Mouse (Mus musculus): Measurements from ENCODE around the gene Acap1. TPM values are rescaled to one million over a fixed set of nuclear protein-coding genes. Genes with fewer than 3 reads are reported as not detected.

The Acap1 gene
- polyA plus RNA-seq, 1 experiment from 2014 or later = 1.3 TPM

DNA sequence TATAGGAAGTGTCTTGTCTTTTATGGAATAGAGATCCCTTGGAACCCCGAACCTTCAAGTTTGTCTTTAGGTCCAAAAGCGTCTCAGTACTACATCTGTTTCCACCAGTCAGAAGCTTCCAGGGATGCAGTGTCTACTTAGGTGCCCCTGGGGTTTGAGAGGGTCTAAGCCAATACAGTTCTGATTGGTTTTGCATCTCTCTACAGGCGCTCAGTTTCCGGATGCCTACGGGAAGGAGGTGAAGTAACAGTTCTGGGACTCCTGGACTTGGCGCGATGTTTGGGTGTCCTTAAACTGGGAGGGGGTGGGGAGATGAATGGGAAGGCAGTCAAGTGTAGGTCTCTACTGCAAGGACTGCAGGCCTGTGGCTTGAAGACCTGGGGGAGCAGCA is 56.6 kb downstream of the Acap1 start:
- no peak for ATAC-seq (ENCODE audit: insufficient number of reproducible peaks, insufficient read depth, low FRiP score, low TSS enrichment)

DNA sequence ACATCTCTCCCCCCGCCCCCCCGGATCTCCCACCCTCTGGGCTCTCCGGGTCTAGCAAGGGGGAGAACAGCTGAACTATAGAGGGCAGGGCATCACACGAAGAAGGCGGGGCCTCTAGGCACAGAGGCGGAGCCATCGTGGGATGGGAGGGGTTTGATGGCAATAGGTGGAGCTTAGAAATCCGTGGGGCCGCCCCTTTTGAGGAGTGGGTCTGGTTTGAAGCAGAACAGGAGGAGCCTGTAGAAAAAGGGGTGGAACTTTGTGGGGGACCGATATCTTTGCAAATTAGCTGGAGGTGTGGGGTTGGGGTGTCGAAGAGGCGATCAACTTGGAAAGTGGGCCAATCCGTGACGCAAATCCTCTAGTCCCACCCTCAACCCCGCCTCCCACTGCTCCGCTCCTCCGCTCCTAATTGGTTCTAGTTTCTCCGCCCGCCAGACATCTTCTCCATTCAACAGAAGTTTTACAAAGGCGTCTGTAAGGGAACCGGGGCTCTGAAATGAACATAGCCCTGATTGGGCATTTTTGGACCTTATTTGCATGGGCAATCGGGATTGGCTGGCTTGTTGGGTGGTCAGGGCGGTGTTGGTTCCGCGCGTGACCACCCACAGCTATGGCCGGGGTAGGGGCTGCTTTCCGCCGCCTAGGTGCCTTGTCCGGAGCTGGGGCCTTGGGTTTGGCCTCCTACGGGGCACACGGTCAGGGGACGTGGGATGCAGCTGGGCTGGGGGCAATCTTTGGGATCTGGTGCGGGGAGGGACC is 57.2 kb downstream of the Acap1 start, which contains the start of gene Tmem256:
Gene Tmem256, plus strand, starts transcription at position 563 of the 762 bp plus-strand sequence.
- Histone ChIP-seq H3K4me1 (peaks cover 37% of the 10 kb centered on the region), H3K4me3 (peak within 1 kb of the TSS; percentile 79), H3K36me3 (0 out of 2 replicates have a peak, but pooled peaks cover 8% of the 10 kb centered on the region), H3K9me3 (no peaks in the 10 kb centered on the region), H3K27ac (peak within 1 kb of the TSS; percentile 92), H3K9ac (peak within 1 kb of the TSS; percentile 87), H3K27me3 (no peaks in the 10 kb centered on the region), H3K4me2 (replicated peaks) (peak within 1 kb of the TSS; percentile 97)
- ATAC-seq (ENCODE audit: insufficient number of reproducible peaks, insufficient read depth, low FRiP score, low TSS enrichment) = peak; percentile 85
- under 1% methylated on average over 34 of the region's 34 CpGs for WGBS

More for the DNA sequence above, 56.6 kb downstream of the Acap1 start:
- WGBS = 3% methylated on average over 7 of the region's 7 CpGs
- Histone ChIP-seq H3K27me3 (no peaks in the 10 kb centered on the region), H3K4me1 (peaks cover 34% of the 10 kb centered on the region), H3K9ac (peak overlapping the region; percentile 57; the same call in 1 of the 2 replicates), H3K4me3 (peak overlapping the region; percentile 79), H3K9me3 (no peaks in the 10 kb centered on the region), H3K27ac (peak overlapping the region; percentile 85), H3K36me3 (0 out of 2 replicates have a peak, but pooled peaks cover 2% of the 10 kb centered on the region), H3K4me2 (replicated peaks) (peak overlapping the region; percentile 97)

DNA sequence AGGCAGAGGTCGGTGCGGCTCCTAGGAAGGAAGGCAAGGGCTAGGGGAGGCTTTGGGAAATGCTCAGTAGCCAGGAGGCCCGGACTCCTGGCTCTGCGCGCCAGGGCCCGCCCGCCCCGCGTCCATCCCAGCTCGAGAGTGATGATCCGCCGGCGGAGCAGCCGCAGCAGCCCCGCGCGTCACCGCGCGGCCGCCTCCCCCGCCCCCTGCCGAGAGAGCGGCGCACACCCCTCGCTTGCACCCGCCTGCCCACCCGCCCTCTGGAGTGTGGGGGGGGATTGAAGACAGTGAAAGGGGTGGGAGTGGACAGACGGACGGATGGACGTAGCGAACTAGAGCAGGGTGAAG is 57.8 kb downstream of the Acap1 start, which contains the start of gene Nlgn2:
Gene Nlgn2, minus strand, starts transcription at position 181 of the 348 bp plus-strand sequence.
- ATAC-seq (ENCODE audit: insufficient number of reproducible peaks, insufficient read depth, low FRiP score, low TSS enrichment) = no peak
- H3K9me3 ChIP-seq = no peaks in the 10 kb centered on the region
- H3K4me2 ChIP-seq (replicated peaks) = peak within 1 kb of the TSS; percentile 97
- no peaks in the 10 kb centered on the region for H3K27me3 ChIP-seq
- WGBS = under 1% methylated on average over 29 of the region's 32 CpGs
- peak within 1 kb of the TSS; percentile 87 for H3K9ac ChIP-seq
- peak within 1 kb of the TSS; percentile 92 for H3K27ac ChIP-seq
- H3K36me3 ChIP-seq = peaks cover 14% of the 10 kb centered on the region
- peaks cover 37% of the 10 kb centered on the region for H3K4me1 ChIP-seq
- peak within 1 kb of the TSS; percentile 79 for H3K4me3 ChIP-seq

DNA sequence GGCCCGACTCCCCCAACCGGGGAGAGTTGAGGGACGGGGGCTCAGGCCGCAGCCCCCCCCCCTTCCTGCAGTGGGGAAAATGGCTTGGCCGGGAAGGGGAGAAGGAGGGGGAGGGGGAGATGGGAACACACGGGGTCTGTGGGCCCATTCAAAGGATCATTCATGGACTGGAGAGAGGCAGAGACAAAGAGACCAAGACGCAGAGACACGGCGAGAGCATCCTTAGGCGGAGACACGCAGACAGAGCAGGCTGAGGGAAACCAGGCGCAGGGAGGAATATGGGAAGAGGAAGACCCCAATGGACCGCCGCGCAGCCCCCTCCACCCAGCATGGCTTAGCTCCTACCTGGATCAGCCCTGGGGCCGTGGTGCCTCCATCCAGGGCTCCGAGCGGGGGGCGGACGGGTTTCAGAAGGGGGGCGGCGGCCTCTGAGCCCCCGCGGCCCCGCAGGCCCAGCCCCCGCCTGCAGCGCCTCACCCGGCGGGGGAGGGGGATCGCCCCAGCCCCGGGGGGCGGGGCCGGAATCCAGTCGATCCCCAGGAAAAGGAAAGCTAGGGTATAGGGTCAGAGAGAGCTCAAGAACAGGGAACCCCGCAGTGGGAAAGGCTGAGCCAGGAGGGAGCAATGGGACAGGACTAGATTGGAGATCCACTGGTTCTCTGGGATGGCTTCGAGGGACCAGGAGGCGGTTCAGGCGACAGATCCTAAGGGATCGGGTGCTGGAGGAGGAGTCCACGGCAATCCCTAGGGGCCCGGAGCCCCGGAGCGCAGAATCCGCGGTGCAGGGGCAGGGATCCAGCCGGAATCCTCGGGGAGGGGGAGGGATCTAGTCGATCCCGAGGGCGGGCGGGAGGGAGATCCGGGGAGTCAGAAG is 58.4 kb downstream of the Acap1 start:
- Histone ChIP-seq H3K4me2 (replicated peaks) (peak overlapping the region; percentile 97), H3K9me3 (no peaks in the 10 kb centered on the region), H3K36me3 (peaks cover 20% of the 10 kb centered on the region), H3K27me3 (no peaks in the 10 kb centered on the region), H3K4me1 (peaks cover 37% of the 10 kb centered on the region), H3K4me3 (peak overlapping the region; percentile 79), H3K9ac (peak overlapping the region; percentile 87), H3K27ac (peak overlapping the region; percentile 92)
- ATAC-seq (ENCODE audit: insufficient number of reproducible peaks, insufficient read depth, low FRiP score, low TSS enrichment) = no peak; the same call in 1 of the 2 replicates
- WGBS = under 1% methylated on average over 48 of the region's 52 CpGs

DNA sequence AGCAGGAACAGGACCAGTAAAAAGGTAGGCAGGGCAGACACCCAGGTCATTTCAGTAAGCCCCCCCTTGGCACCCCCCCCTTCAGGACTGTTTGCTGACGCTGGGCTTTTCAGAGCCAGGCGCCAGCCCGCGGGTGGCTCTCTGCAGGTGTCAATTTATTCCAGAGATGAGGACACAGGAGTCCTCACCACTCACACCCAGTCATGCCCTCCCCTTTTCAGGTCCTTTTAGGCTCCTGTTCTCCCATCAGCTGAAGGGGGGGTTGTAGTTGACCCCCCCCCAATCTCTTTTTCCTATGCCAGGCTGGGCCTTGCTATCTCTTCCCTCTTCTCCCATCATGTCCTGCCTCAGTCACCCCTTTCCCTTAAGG is 59.4 kb downstream of the Acap1 start:
- Histone ChIP-seq H3K9ac (peak overlapping the region; percentile 87; the same call in 1 of the 2 replicates), H3K27me3 (no peaks in the 10 kb centered on the region), H3K27ac (peak overlapping the region; percentile 92), H3K4me1 (peaks cover 37% of the 10 kb centered on the region), H3K4me3 (peak overlapping the region; percentile 79), H3K36me3 (peaks cover 25% of the 10 kb centered on the region), H3K9me3 (no peaks in the 10 kb centered on the region), H3K4me2 (replicated peaks) (peak overlapping the region; percentile 97)
- 3% methylated on average over 4 of the region's 4 CpGs for WGBS
- ATAC-seq (ENCODE audit: insufficient number of reproducible peaks, insufficient read depth, low FRiP score, low TSS enrichment) = no peak

DNA sequence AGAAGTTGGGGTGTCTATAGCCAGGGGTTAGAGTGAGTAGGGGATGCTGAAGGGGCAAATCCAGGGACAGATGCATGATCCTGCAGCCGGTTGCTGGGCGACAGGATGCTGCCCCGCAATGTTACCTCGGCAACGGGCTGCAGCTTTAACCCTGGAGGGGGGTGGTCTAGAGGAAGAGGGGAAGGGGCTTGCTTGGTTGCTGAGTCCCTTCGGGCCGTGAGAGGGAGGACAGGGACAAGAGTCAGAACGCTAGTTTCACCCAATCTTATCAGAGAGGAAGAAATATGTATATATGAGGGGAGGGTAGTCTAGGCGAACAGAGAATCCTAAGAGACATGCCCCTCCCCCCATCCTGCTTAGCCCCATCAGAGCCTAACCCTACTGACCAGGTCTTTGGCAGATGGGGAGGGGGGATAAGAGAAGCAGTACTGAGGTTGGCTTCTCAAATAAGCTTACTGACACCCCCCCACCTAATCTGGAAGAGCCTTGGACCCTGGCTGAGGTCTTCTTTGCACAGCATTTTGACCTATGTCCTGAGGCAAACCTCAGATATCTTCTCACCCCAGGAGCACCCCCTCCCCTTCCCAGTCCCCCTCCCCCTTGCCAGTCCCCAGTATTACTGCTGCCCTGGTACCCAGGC is 59.9 kb downstream of the Acap1 start:
- Histone ChIP-seq H3K4me2 (replicated peaks) (peak overlapping the region; percentile 97), H3K4me3 (peak overlapping the region; percentile 79), H3K36me3 (peaks cover 26% of the 10 kb centered on the region), H3K9ac (peak overlapping the region; percentile 87; the same call in 1 of the 2 replicates), H3K27ac (no peak overlapping the region; the same call in 1 of the 2 replicates), H3K9me3 (no peaks in the 10 kb centered on the region), H3K27me3 (no peaks in the 10 kb centered on the region), H3K4me1 (peaks cover 37% of the 10 kb centered on the region)
- 5% methylated on average over 9 of the region's 9 CpGs for WGBS
- no peak for ATAC-seq (ENCODE audit: insufficient number of reproducible peaks, insufficient read depth, low FRiP score, low TSS enrichment)

DNA sequence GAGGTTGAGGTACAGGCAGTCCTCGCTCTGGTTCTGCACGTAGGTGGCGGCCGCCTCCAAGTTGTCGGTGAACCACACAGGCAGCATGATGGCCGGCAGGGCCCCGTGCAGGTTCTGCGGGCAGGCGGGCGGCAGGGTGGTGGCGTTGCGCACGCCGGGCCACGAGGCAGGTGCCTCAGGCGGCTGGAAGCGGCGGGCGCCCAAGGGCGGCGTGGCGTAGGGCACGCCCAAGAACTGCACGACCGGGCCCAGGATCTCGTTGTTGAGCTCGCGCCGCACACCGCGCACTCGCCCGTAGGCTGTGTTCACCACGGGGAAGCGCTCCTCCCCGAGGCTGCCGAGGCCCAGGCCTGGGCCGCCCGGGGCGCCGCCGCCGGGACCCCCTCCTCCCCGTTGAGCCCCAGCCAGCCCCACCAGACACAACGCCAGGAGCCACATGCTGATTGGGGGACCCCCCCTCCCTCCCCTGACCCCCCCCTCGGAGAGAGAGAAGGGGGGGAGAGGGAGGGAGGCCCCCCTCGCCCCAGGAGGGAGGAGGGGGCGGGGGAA is 61.3 kb downstream of the Acap1 start:
- peak overlapping the region; percentile 72 for H3K27ac ChIP-seq
- H3K9ac ChIP-seq = peak overlapping the region; percentile 77
- H3K4me1 ChIP-seq = peaks cover 34% of the 10 kb centered on the region
- peak overlapping the region; percentile 79 for H3K4me3 ChIP-seq
- H3K36me3 ChIP-seq = peaks cover 33% of the 10 kb centered on the region
- no peaks in the 10 kb centered on the region for H3K27me3 ChIP-seq
- peak overlapping the region; percentile 97 for H3K4me2 ChIP-seq (replicated peaks)
- no peak for ATAC-seq (ENCODE audit: insufficient number of reproducible peaks, insufficient read depth, low FRiP score, low TSS enrichment)
- no peaks in the 10 kb centered on the region for H3K9me3 ChIP-seq
- WGBS = 11% methylated on average over 44 of the region's 48 CpGs

DNA sequence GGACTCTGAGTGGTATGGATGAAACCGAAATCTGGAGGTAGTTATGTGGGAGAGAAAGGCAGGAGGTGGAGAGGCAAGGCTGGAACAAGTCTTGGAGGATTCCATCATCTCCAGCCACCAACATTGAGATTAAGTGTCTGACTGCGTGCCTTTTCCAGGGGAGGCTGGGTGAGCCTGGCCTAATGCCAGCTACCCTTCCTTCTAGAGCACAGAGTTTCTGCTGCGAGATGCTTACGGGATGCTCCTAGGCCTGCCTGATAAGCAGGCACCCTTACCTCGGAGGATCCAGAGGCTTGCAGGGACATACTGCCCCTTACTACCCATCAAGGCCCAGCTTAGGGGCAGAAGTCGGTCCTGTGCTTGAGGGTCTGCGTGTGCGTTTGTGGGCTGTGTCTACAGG is 61.8 kb downstream of the Acap1 start:
- H3K4me1 ChIP-seq = peaks cover 35% of the 10 kb centered on the region
- H3K9me3 ChIP-seq = no peaks in the 10 kb centered on the region
- peak overlapping the region; percentile 77; the same call in 1 of the 2 replicates for H3K9ac ChIP-seq
- H3K36me3 ChIP-seq = peaks cover 38% of the 10 kb centered on the region
- 60% methylated on average over 8 of the region's 8 CpGs for WGBS
- no peak overlapping the region for H3K27ac ChIP-seq
- no peaks in the 10 kb centered on the region for H3K27me3 ChIP-seq
- H3K4me3 ChIP-seq = peak overlapping the region; percentile 79
- no peak for ATAC-seq (ENCODE audit: insufficient number of reproducible peaks, insufficient read depth, low FRiP score, low TSS enrichment)
- H3K4me2 ChIP-seq (replicated peaks) = peak overlapping the region; percentile 97

Small RNA genes within 50 kb of the gene (microRNA-seq; reads per million reads assigned to microRNA genes)
- not detected for gene Mir6924

Other genes starting within 250 kb of the Acap1 start
- gene Sox15, start 240.2 kb downstream of the Acap1 start, polyA plus RNA-seq (2016; fragmentation: Nextera tagmentation; extraction: Ambion mirVana) = 0.36 TPM in 1 of 2 replicates, not detected in the other
- gene Mpdu1, start 232.9 kb downstream of the Acap1 start, polyA plus RNA-seq (2016; fragmentation: Nextera tagmentation; extraction: Ambion mirVana) = 63.3 and 67.9 TPM in 2 replicates
- 8.0 and 8.5 TPM in 2 replicates for gene Cd68, start 229.4 kb downstream of the Acap1 start, polyA plus RNA-seq (2016; fragmentation: Nextera tagmentation; extraction: Ambion mirVana)
- 561 and 632 TPM in 2 replicates for gene Eif4a1, start 223.1 kb downstream of the Acap1 start, polyA plus RNA-seq (2016; fragmentation: Nextera tagmentation; extraction: Ambion mirVana)
- gene Senp3, start 213.5 kb downstream of the Acap1 start, polyA plus RNA-seq (2016; fragmentation: Nextera tagmentation; extraction: Ambion mirVana) = 134 and 147 TPM in 2 replicates
- gene Tnfsf13, start 209.8 kb downstream of the Acap1 start, polyA plus RNA-seq (2016; fragmentation: Nextera tagmentation; extraction: Ambion mirVana) = 0.50 TPM in 2 replicates
- gene Tnfsf12, start 199.7 kb downstream of the Acap1 start, polyA plus RNA-seq (2016; fragmentation: Nextera tagmentation; extraction: Ambion mirVana) = 3.1 and 3.9 TPM in 2 replicates
- gene Tnfsfm13, start 199.4 kb downstream of the Acap1 start, polyA plus RNA-seq (2016; fragmentation: Nextera tagmentation; extraction: Ambion mirVana) = 2.5 and 3.5 TPM in 2 replicates
- 27.9 and 32.7 TPM in 2 replicates for gene Polr2a, start 136.9 kb downstream of the Acap1 start, polyA plus RNA-seq (2016; fragmentation: Nextera tagmentation; extraction: Ambion mirVana)
- gene Slc35g3, start 133.6 kb downstream of the Acap1 start, polyA plus RNA-seq (2016; fragmentation: Nextera tagmentation; extraction: Ambion mirVana) = not detected in 2 replicates
- 2.1 and 2.4 TPM in 2 replicates for gene Zbtb4, start 129.6 kb downstream of the Acap1 start, polyA plus RNA-seq (2016; fragmentation: Nextera tagmentation; extraction: Ambion mirVana)
- gene Chrnb1, start 99.6 kb downstream of the Acap1 start, polyA plus RNA-seq (2016; fragmentation: Nextera tagmentation; extraction: Ambion mirVana) = 11.1 and 11.9 TPM in 2 replicates
- 1.7 and 2.2 TPM in 2 replicates for gene Fgf11, start 93.7 kb downstream of the Acap1 start, polyA plus RNA-seq (2016; fragmentation: Nextera tagmentation; extraction: Ambion mirVana)
- 2.9 and 3.0 TPM in 2 replicates for gene Tmem102, start 89.9 kb downstream of the Acap1 start, polyA plus RNA-seq (2016; fragmentation: Nextera tagmentation; extraction: Ambion mirVana)
- gene Gm39566, start 80.2 kb downstream of the Acap1 start, polyA plus RNA-seq (2016; fragmentation: Nextera tagmentation; extraction: Ambion mirVana) = not detected in 2 replicates
- not detected in 2 replicates for gene Spem2, start 77.1 kb downstream of the Acap1 start, polyA plus RNA-seq (2016; fragmentation: Nextera tagmentation; extraction: Ambion mirVana)
- gene Spem1, start 73.4 kb downstream of the Acap1 start, polyA plus RNA-seq (2016; fragmentation: Nextera tagmentation; extraction: Ambion mirVana) = 0.29 and 0.58 TPM in 2 replicates
- 13.0 and 13.1 TPM in 2 replicates for gene Nlgn2, start 57.8 kb downstream of the Acap1 start, polyA plus RNA-seq (2016; fragmentation: Nextera tagmentation; extraction: Ambion mirVana)
- 351 and 399 TPM in 2 replicates for gene Tmem256, start 57.0 kb downstream of the Acap1 start, polyA plus RNA-seq (2016; fragmentation: Nextera tagmentation; extraction: Ambion mirVana)
- 122 and 127 TPM in 2 replicates for gene Plscr3, start 49.2 kb downstream of the Acap1 start, polyA plus RNA-seq (2016; fragmentation: Nextera tagmentation; extraction: Ambion mirVana)
- 2.4 and 2.5 TPM in 2 replicates for gene Tnk1, start 36.8 kb downstream of the Acap1 start, polyA plus RNA-seq (2016; fragmentation: Nextera tagmentation; extraction: Ambion mirVana)
- gene Tmem95, start 17.5 kb downstream of the Acap1 start, polyA plus RNA-seq (2016; fragmentation: Nextera tagmentation; extraction: Ambion mirVana) = not detected in 2 replicates
- gene Kctd11, start 14.1 kb downstream of the Acap1 start, polyA plus RNA-seq (2016; fragmentation: Nextera tagmentation; extraction: Ambion mirVana) = 2.9 and 3.0 TPM in 2 replicates
- gene 2810408A11Rik, start 5.4 kb upstream of the Acap1 start, polyA plus RNA-seq (2016; fragmentation: Nextera tagmentation; extraction: Ambion mirVana) = 21.4 and 23.6 TPM in 2 replicates
- 14.2 and 15.9 TPM in 2 replicates for gene Neurl4, start 5.5 kb upstream of the Acap1 start, polyA plus RNA-seq (2016; fragmentation: Nextera tagmentation; extraction: Ambion mirVana)
- 84.8 and 92.0 TPM in 2 replicates for gene Gps2, start 18.3 kb upstream of the Acap1 start, polyA plus RNA-seq (2016; fragmentation: Nextera tagmentation; extraction: Ambion mirVana)
- 1,661 and 1,669 TPM in 2 replicates for gene Eif5a, start 26.4 kb upstream of the Acap1 start, polyA plus RNA-seq (2016; fragmentation: Nextera tagmentation; extraction: Ambion mirVana)
- 10.7 and 11.4 TPM in 2 replicates for gene Ybx2, start 40.3 kb upstream of the Acap1 start, polyA plus RNA-seq (2016; fragmentation: Nextera tagmentation; extraction: Ambion mirVana)
- 34.2 and 36.1 TPM in 2 replicates for gene Slc2a4, start 52.6 kb upstream of the Acap1 start, polyA plus RNA-seq (2016; fragmentation: Nextera tagmentation; extraction: Ambion mirVana)
- gene Cldn7, start 69.2 kb upstream of the Acap1 start, polyA plus RNA-seq (2016; fragmentation: Nextera tagmentation; extraction: Ambion mirVana) = 29.6 and 32.2 TPM in 2 replicates
- gene Ctdnep1, start 85.6 kb upstream of the Acap1 start, polyA plus RNA-seq (2016; fragmentation: Nextera tagmentation; extraction: Ambion mirVana) = 32.4 and 32.8 TPM in 2 replicates
- gene Elp5, start 87.0 kb upstream of the Acap1 start, polyA plus RNA-seq (2016; fragmentation: Nextera tagmentation; extraction: Ambion mirVana) = 123 and 130 TPM in 2 replicates
- gene Gabarap, start 95.6 kb upstream of the Acap1 start, polyA plus RNA-seq (2016; fragmentation: Nextera tagmentation; extraction: Ambion mirVana) = 463 and 471 TPM in 2 replicates
- gene Phf23, start 100.2 kb upstream of the Acap1 start, polyA plus RNA-seq (2016; fragmentation: Nextera tagmentation; extraction: Ambion mirVana) = 95.1 and 99.1 TPM in 2 replicates
- 67.2 and 70.3 TPM in 2 replicates for gene Dvl2, start 105.1 kb upstream of the Acap1 start, polyA plus RNA-seq (2016; fragmentation: Nextera tagmentation; extraction: Ambion mirVana)
- 66.8 and 70.4 TPM in 2 replicates for gene Acadvl, start 119.9 kb upstream of the Acap1 start, polyA plus RNA-seq (2016; fragmentation: Nextera tagmentation; extraction: Ambion mirVana)
- gene Dlg4, start 121.4 kb upstream of the Acap1 start, polyA plus RNA-seq (2016; fragmentation: Nextera tagmentation; extraction: Ambion mirVana) = 12.6 and 14.9 TPM in 2 replicates
- 0.51 and 0.83 TPM in 2 replicates for gene Asgr1, start 158.5 kb upstream of the Acap1 start, polyA plus RNA-seq (2016; fragmentation: Nextera tagmentation; extraction: Ambion mirVana)
- gene Asgr2, start 197.1 kb upstream of the Acap1 start, polyA plus RNA-seq (2016; fragmentation: Nextera tagmentation; extraction: Ambion mirVana) = not detected in 2 replicates
- 0.41 TPM in 1 of 2 replicates, not detected in the other for gene Mgl2, start 234.8 kb upstream of the Acap1 start, polyA plus RNA-seq (2016; fragmentation: Nextera tagmentation; extraction: Ambion mirVana)

Data from embryonic facial prominence, embryonic 12.5 days (tissue).